Mouse (Mus musculus): ENCODE measurements around the gene Tgfb3. TPM values are rescaled to one million over a fixed set of nuclear protein-coding genes. Genes with fewer than 3 reads are reported as not detected.

Tgfb3 gene
- total and polyA plus RNA-seq, 2 experiments from 2014 or later: 4.4 to 5.9 TPM

- DNase-seq (ENCODE audit: low spot score): no peak
- Histone ChIP-seq H3K27me3 (ENCODE audit: insufficient read depth, low read length) (no peaks in the 10 kb centered on the region), H3K4me1 (ENCODE audit: insufficient read depth, low read length) (no peaks in the 10 kb centered on the region), H3K9me3 (ENCODE audit: low read length) (0 out of 2 replicates have a peak, but pooled peaks cover 7% of the 10 kb centered on the region), H3K4me3 (ENCODE audit: low read length) (no peak overlapping the region), H3K27ac (no peak overlapping the region), H3K9ac (replicated peaks; ENCODE audit: low read length) (no peak overlapping the region), H3K36me3 (ENCODE audit: insufficient read depth, low read length) (no peaks in the 10 kb centered on the region), H3K4me2 (ENCODE audit: low read depth, low read length) (no peak overlapping the region)
- 87% methylated on average over 6 of the region's 6 CpGs for WGBS
- no peak for TF ChIP-seq CTCF (IDR thresholded peaks at IDR 0.05; ENCODE audit: low read depth)
- no peak for ATAC-seq
Measured at GRCm38 (mm10) chr12:86039751-86040150, 39.1 kb downstream of the Tgfb3 start.

DNA sequence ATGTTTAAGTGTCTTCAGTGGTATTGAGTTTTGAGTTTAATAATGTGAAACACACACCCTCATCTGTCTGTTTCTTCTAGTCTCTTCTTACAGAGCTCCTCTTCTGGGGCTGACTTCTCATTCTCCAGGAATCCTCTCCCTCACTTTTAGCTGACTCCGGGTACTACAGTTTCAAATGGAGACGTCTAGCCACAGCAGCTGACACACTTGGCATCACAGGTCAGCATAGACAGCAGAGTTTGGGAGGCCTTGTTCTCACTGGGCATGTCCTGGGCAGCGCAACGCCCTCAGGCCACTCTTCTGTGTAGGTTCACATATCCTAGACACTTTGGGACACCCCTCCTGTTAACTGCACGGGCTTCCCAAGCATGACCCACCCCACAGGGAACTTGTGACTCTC is 39.8 kb downstream of the Tgfb3 start:
- Histone ChIP-seq H3K4me3 (ENCODE audit: low read length) (no peak overlapping the region), H3K4me1 (ENCODE audit: insufficient read depth, low read length) (no peaks in the 10 kb centered on the region), H3K9ac (replicated peaks; ENCODE audit: low read length) (no peak overlapping the region), H3K27ac (no peak overlapping the region), H3K9me3 (ENCODE audit: low read length) (0 out of 2 replicates have a peak, but pooled peaks cover 7% of the 10 kb centered on the region), H3K4me2 (ENCODE audit: low read depth, low read length) (no peak overlapping the region), H3K27me3 (ENCODE audit: insufficient read depth, low read length) (no peaks in the 10 kb centered on the region), H3K36me3 (ENCODE audit: insufficient read depth, low read length) (no peaks in the 10 kb centered on the region)
- no peak for TF ChIP-seq CTCF (IDR thresholded peaks at IDR 0.05; ENCODE audit: low read depth)
- DNase-seq (ENCODE audit: low spot score) (no peak), ATAC-seq (no peak)
- WGBS: 79% methylated on average over 5 of the region's 5 CpGs

- Histone ChIP-seq H3K9me3 (ENCODE audit: low read length) (no peaks in the 10 kb centered on the region), H3K4me1 (ENCODE audit: insufficient read depth, low read length) (no peaks in the 10 kb centered on the region), H3K36me3 (ENCODE audit: insufficient read depth, low read length) (no peaks in the 10 kb centered on the region), H3K9ac (replicated peaks; ENCODE audit: low read length) (no peak overlapping the region), H3K4me3 (ENCODE audit: low read length) (no peak overlapping the region), H3K4me2 (ENCODE audit: low read depth, low read length) (no peak overlapping the region), H3K27me3 (ENCODE audit: insufficient read depth, low read length) (no peaks in the 10 kb centered on the region), H3K27ac (peak overlapping the region; percentile 41; the same call in 1 of the 2 replicates)
- 39% methylated on average over 12 of the region's 12 CpGs for WGBS
- no peak for DNase-seq (ENCODE audit: low spot score)
- TF ChIP-seq CTCF (IDR thresholded peaks at IDR 0.05; ENCODE audit: low read depth): no peak
- peak; percentile 61; the same call in 1 of the 2 replicates for ATAC-seq
Measured at GRCm38 (mm10) chr12:86037235-86037921, 41.5 kb downstream of the Tgfb3 start.

DNA sequence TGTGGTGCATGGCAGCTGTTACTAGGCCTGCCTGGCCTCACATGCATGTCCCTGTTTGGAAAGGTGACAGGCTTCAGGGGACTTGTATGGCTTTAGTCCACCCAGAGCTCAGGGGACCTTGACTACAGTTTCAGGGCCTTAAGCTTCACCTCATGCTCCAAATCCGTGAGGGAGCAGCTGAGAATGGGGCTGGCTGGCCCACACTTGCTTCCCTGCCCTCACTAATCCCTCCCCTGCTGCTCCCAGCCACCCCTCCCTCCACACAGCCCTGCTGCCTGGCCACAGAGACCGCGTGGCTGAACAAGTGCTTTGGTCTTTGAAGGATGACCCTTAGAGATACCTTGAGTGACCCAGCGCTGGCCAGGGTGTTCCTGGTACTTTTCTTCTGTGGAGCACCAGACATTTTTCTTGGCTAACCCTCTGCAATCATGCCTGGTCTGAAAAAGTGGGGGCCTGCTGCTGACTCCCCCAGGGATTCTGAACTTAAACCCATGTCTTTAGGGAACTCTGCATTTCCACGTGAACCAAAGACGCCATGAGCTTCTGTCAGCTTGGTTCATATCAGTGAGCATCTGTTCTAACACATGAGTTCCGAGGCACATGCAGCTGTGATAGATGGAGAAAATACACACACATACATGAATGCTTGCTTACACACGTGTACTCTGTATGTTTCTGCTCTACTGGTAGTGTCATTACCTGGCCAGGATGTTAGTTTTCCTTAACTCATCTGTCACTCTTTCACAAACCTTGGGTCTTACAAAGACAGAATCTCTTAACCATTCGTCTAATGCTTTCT is 42.3 kb downstream of the Tgfb3 start:
- 45% methylated on average over 9 of the region's 9 CpGs for WGBS
- no peak overlapping the region for H3K9ac ChIP-seq (replicated peaks; ENCODE audit: low read length)
- no peaks in the 10 kb centered on the region for H3K27me3 ChIP-seq (ENCODE audit: insufficient read depth, low read length)
- no peak overlapping the region for H3K4me3 ChIP-seq (ENCODE audit: low read length)
- H3K4me1 ChIP-seq (ENCODE audit: insufficient read depth, low read length): no peaks in the 10 kb centered on the region
- ATAC-seq: peak; percentile 18; the same call in 1 of the 2 replicates
- TF ChIP-seq CTCF (IDR thresholded peaks at IDR 0.05; ENCODE audit: low read depth): no peak
- no peak overlapping the region for H3K27ac ChIP-seq
- no peaks in the 10 kb centered on the region for H3K36me3 ChIP-seq (ENCODE audit: insufficient read depth, low read length)
- DNase-seq (ENCODE audit: low spot score): no peak
- H3K4me2 ChIP-seq (ENCODE audit: low read depth, low read length): no peak overlapping the region
- no peaks in the 10 kb centered on the region for H3K9me3 ChIP-seq (ENCODE audit: low read length)

- no peak for TF ChIP-seq CTCF (IDR thresholded peaks at IDR 0.05; ENCODE audit: low read depth)
- H3K36me3 ChIP-seq (ENCODE audit: insufficient read depth, low read length): no peaks in the 10 kb centered on the region
- no peaks in the 10 kb centered on the region for H3K9me3 ChIP-seq (ENCODE audit: low read length)
- H3K4me2 ChIP-seq (ENCODE audit: low read depth, low read length): no peak overlapping the region
- H3K27ac ChIP-seq: no peak overlapping the region
- DNase-seq (ENCODE audit: low spot score) (no peak), ATAC-seq (no peak)
- H3K9ac ChIP-seq (replicated peaks; ENCODE audit: low read length): no peak overlapping the region
- no peak overlapping the region for H3K4me3 ChIP-seq (ENCODE audit: low read length)
- no peaks in the 10 kb centered on the region for H3K27me3 ChIP-seq (ENCODE audit: insufficient read depth, low read length)
- no peaks in the 10 kb centered on the region for H3K4me1 ChIP-seq (ENCODE audit: insufficient read depth, low read length)
Measured at GRCm38 (mm10) chr12:86035586-86035985, 43.3 kb downstream of the Tgfb3 start.

- Histone ChIP-seq H3K4me3 (ENCODE audit: low read length) (no peak overlapping the region), H3K9me3 (ENCODE audit: low read length) (no peaks in the 10 kb centered on the region), H3K27ac (no peak overlapping the region), H3K9ac (replicated peaks; ENCODE audit: low read length) (no peak overlapping the region), H3K4me1 (ENCODE audit: insufficient read depth, low read length) (no peaks in the 10 kb centered on the region), H3K36me3 (ENCODE audit: insufficient read depth, low read length) (no peaks in the 10 kb centered on the region), H3K27me3 (ENCODE audit: insufficient read depth, low read length) (no peaks in the 10 kb centered on the region), H3K4me2 (ENCODE audit: low read depth, low read length) (no peak overlapping the region)
- WGBS: 82% methylated on average over 5 of the region's 5 CpGs
- TF ChIP-seq CTCF (IDR thresholded peaks at IDR 0.05; ENCODE audit: low read depth): no peak
- no peak for DNase-seq (ENCODE audit: low spot score)
- ATAC-seq: no peak
Measured at GRCm38 (mm10) chr12:86030932-86031331, 47.9 kb downstream of the Tgfb3 start.

- Histone ChIP-seq H3K36me3 (ENCODE audit: insufficient read depth, low read length) (no peaks in the 10 kb centered on the region), H3K9me3 (ENCODE audit: low read length) (no peaks in the 10 kb centered on the region), H3K4me2 (ENCODE audit: low read depth, low read length) (no peak overlapping the region), H3K9ac (replicated peaks; ENCODE audit: low read length) (no peak overlapping the region), H3K27me3 (ENCODE audit: insufficient read depth, low read length) (no peaks in the 10 kb centered on the region), H3K4me3 (ENCODE audit: low read length) (no peak overlapping the region), H3K27ac (no peak overlapping the region), H3K4me1 (ENCODE audit: insufficient read depth, low read length) (no peaks in the 10 kb centered on the region)
- WGBS: 70% methylated on average over 1 of the region's 1 CpGs
- DNase-seq (ENCODE audit: low spot score) (no peak), ATAC-seq (no peak)
- TF ChIP-seq CTCF (IDR thresholded peaks at IDR 0.05; ENCODE audit: low read depth): no peak
Measured at GRCm38 (mm10) chr12:86027747-86028146, 51.1 kb downstream of the Tgfb3 start.

All from hindbrain, postnatal 0 days (tissue).